Mouse (Mus musculus) G1E-ER4 (cell line): ENCODE data around the gene Ttll5. TPM values are rescaled to one million over a fixed set of nuclear protein-coding genes. Genes with fewer than 3 reads are reported as not detected.

ENCODE experiments used
- GATA1 ChIP-seq: IDR thresholded peaks from one replicate; pipeline ENCODE4 v1.8.0; 2012; ENCODE audit warnings: low read length, inconsistent platforms
- polyA plus RNA-seq: library from polyadenylated mRNA; stranded (reverse); fragments of >175 nt; gene quantifications from 2 replicates; pipeline ENCODE4 v1.2.3, GENCODE M21; 2012

The Ttll5 gene
- polyA plus RNA-seq, 1 experiment, result 11.0 TPM

DNA sequence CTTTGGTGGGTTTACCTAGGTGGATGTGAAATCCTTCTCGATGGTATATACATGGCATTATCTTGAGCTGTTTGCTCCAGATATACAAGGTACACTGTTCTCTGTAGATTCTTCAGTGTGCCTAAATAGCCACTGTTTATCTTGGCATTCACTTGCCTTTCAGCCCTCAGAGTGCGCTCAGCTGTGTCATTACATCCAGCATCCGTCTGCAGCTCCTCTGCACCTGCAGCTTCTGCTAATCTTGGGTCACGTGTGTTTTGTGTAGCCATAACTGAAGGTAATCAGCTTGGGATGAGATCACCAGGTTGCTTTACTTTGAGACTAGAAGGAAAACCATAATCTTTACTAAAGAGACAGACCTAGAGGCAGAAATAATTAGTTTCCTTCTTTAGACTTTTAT lies 42.2 kb downstream of the Ttll5 start:
- TF ChIP-seq GATA1, result no peak

DNA sequence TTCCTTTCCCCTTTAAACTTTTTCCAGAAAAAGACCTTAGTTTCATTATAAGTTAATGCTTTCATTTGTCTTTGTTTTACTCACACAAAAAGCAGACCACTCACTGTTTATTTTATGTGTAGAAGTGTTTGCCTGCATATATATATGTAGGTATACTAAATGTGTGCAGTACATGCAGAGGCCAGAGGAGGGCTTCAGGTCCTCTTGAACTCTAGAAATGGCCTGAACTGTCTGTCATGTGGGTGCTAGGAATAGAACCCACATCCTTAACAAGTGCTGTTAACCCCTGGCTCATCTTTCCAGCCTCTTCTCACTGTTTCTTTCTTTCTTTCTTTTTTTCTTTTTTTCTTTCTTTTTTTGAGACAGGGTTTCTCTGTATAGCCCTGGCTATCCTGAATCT lies 42.7 kb downstream of the Ttll5 start:
- TF ChIP-seq GATA1, result no peak

DNA sequence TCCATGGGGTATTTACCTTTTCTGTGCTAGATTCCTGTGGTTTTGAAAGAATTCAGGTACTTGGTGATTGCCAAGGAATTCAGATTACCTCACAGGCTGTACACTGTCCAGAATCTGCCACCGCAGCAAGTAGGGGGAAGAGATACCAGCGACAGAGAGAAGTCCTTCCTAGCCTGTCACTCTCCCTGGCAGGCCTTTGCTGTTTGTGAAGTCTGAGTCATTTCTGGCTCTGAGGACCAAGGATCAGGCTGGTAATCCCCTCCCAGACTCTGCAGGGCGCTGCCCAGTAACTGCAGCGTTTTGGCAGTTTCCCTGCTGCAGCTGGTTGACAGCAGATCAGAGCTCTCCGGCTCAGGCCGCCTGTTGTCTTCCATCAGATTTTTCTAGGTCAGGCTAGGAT lies 45.0 kb downstream of the Ttll5 start:
- no peak for TF ChIP-seq GATA1

DNA sequence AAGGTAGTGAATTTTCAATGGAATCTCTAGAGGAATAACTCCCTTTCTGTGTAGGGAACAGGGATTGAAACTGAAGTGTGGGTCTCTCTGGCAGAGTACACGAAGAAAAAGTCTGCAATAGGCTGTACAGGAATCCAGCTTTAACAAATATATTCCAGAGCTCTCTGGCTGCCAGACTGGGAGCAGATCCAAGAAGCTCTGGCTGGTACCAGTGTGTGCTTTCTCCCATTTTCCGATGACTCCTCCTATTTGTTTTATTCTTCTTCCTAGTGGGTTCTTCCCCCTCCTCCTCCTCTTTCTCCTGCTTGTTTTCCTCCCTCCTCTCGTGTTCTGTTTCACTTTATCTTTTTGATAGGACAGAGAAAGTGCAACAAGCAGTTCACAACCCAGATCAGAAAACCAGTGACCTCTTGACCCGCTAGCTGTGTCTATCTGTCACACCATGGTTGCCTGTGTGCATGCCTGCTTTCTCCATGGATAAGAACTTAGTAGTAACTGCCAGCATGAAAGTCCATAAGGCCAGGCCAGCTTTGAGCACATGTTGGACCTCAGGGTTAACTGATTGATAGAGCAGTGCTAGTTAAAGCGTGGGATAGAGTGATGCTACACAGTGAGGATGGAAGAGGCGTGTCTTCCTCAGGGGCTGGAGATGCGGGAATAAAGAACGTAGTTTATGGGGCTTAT lies 55.3 kb downstream of the Ttll5 start:
- no peak for TF ChIP-seq GATA1

DNA sequence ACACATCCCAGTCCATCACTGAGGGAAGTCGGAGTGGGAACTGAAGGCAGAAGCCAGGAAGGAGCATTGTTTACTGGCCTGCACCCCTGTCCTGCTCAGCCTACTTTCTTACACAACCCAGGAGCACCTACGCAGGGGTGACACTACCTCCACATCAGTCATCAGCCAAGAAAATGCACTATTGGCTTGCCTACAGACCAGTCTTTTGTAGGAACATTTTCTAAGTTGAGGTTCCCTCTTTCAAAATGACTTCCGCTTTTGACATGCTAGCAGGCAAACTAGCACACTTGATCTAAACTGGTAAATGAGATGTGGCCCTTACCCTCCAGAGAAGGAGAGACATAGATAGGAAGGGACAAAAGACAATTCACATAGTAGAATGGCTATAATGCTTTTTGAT lies 60.6 kb downstream of the Ttll5 start:
- no peak for TF ChIP-seq GATA1

DNA sequence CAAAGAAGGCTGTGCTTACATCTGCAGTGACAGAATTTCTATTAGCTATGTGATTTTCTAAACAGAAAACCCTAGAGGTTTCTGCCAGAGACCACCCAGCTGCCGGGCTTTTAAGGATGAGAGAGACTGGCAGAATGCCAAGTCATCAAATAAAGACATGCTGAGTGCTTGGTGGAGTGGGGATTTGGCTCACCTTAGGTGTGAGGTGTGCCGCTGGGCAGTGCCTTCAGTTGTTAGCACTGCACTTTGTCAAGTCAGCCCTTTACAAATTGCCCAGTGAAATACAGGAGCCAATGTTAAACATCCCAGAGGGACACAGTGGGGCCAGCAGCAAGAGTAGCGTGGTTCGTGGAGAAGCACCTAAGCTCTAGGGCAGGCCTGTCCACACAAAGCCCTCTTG lies 65.6 kb downstream of the Ttll5 start:
- TF ChIP-seq GATA1, result no peak

DNA sequence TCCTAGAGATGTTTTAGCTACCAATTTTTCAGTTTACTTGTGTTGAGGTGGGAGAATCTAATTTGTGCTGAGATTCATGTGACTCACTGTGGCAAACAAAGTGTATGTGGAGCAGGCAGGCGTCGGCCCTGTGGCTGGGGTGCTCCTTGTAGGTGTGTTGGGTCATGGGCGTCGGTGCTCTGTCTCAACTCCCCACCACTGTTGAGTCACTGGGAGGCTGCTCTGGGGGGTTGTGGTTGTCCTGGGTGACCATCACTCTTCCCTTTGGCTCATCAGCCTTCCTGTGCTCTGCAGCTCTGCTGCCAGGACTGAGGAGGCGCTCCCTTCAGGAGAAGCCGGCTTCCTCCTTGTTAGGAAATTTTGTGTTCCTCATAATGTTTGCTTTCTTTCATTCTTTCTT lies 79.5 kb downstream of the Ttll5 start:
- no peak for TF ChIP-seq GATA1

DNA sequence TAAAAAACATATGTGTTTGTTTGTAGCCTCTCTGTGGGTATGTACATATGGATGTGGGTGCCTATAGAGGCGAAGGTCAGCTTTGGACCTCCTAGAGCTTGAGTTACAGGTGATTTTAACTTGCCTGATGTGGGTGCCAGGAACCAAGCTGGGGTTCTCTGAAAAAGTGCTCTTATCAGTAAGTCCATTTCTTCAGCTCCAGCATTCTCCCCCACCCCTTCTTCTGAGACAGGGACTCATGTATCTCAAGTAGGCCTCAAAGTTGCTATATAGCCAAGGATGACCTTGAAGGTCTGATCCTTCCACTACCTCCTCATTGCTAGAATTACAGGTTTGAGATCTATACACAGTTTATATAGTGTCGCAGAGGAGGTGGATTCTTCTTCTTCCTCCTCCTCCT lies 81.2 kb downstream of the Ttll5 start:
- no peak for TF ChIP-seq GATA1

DNA sequence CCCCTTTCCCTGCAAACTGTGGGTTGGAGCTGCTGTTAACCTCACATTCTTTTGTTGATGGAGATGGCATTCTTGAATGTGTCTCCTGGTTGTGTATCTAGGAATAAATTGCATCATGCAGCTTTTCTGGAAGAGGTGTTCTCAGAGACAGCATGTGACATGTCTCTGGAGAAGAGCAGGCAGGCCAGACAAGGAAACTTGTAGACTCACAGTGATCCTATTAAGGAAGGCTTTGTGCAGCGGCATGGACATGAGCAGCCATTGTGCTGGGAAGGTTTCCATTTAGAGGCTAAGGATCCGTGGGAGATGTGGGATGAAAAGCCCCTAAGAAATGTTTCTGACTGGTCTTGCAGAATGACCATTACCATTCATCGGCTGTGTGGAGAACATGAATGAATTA lies 83.4 kb downstream of the Ttll5 start:
- TF ChIP-seq GATA1, result no peak

DNA sequence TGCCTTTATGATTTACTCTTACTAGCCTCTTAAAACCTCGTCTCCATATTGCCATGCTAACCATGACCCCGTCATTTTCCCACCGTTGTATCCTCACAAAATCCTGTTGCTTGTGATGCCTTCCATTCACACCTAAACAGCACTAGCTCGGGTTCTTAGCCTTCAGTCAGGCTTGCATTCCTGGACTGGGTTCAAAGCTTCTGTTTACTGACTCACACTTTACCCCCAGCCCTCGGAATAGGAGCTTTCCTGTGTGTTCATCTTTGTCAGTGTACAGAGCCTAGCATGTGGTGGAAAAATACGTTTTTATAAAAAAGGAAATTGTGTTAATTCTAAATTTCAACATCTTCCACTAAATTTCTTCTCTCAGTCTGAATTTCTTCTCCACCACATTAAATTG lies 86.4 kb downstream of the Ttll5 start:
- no peak for TF ChIP-seq GATA1

DNA sequence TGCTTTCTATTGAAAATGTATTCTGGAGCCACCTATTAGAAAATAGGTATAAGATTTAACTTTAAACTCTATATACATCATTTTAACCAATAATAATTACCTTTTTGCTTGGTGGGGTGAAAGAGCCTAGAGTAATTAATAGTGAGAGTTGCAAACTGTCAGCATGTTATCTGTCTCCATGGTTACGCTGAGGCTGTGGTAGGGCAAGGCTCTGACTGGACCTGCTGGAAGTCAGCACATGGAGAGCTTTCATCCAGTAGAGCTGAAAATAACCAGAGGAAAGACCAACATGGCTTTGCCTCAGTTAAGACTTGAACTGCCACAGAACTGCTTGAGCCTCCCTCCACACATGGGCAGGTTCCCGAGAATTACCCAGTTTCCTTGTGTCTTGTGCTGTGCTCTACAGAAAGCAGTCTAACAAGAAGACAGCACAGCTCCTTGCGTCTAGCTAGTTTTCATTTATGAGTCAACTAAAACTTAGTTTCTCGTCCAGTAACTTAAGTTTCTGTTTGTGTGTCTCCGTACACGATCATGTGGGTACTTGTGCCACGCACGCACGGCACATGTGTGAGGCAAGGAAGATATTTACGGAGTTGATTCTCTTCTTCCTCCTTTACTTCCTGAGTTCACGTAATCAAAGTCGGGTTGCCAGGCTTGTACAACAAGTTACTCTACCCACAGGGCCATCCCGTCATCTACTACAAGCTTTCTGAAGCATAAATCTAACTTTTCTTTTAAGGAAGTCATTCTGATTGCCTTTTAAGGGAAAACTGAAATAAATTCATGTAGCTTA lies 88.4 kb downstream of the Ttll5 start:
- TF ChIP-seq GATA1, result no peak

DNA sequence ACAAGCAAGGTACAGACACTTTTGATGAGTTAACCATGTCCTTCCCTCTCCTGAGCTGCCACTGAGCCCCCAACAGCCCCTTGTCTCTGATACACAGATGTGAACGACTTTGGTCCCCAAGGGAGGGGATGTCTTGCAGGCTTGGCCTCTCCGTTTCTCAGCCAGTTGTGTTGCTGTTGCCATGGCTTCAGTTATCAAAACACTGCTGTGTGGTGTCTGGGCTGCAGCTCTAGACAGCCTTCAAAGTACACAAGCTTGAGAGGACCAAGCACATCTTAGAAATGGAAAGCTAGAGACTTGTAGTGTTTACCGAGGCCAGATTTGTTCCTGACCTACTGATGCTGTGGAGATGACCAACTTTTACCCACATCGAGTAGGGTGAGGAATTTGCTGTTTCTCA lies 102.4 kb downstream of the Ttll5 start:
- TF ChIP-seq GATA1, result no peak

DNA sequence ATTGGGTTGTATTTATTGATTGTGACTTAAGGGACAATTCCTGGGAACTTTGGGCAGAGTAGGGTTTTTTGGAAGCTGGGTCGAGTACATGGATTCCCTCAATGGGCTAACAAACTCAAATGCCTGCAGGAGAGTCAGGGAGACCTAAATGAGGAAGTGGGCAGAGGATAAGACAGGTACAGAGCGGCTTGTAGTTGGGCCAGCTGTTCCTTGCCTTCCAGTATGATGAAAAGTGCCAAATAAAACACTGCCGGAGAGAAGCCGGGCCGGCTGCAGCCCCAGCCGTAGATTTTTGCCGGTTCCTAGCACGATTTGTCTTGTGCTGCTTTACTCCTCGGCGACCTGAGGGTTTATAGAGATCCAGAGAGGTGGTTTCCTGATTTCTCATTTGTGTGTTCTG lies 104.1 kb downstream of the Ttll5 start:
- TF ChIP-seq GATA1, result no peak

DNA sequence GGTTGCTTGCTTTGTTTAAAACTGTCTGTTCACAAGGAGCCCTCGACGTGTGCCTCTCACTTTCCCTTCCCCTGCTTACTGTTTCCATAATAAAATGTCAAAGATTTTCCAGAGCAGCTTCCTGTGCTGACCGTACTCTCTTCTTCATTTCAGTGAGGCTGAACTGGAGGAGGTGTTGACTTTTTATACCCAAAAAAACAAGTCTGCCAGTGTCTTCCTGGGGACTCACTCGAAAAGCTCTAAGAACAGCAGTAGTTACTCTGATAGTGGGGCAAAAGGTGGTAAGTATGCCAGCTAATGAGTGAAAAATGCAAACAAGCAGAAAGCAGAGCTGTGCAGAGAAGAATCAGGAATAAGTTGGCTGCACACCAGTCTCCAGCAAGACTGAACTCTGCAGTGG lies 105.3 kb downstream of the Ttll5 start:
- TF ChIP-seq GATA1, result no peak

DNA sequence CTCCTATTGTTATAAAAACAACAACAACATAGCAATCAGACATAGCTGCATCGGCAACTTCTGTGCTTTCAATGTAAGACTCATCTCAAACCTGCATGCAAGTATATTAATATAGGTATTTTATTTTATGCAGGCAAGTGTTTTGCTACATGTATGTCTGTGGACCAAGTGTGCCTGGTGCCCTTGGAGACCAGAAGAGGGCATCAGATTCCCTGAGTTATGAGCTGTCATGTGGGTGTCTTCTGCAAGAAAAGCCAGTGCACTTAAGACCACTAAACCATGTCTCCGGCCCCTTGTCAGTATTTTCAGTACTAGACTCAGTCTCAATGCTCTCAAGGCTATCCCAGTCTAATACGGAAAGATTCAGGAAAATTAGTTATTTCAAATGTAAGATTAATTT lies 106.3 kb downstream of the Ttll5 start:
- no peak for TF ChIP-seq GATA1

DNA sequence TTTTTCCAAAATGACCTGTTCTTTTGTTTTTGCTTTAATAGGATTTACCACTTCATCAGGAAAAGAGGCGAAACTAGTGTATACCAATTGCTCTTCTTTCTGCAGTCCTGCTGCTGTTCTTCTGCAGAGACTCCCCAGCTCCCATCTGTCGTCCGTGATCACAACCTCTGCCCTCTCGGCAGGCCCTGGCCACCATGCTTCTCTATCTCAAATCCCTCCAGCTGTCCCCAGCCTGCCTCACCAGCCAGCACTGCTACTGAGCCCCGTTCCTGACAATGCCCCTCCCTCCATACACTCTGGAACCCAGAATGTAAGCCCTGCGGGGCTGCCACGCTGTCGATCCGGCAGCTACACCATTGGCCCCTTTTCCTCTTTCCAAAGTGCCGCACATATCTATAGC lies 108.8 kb downstream of the Ttll5 start:
- TF ChIP-seq GATA1, result no peak

DNA sequence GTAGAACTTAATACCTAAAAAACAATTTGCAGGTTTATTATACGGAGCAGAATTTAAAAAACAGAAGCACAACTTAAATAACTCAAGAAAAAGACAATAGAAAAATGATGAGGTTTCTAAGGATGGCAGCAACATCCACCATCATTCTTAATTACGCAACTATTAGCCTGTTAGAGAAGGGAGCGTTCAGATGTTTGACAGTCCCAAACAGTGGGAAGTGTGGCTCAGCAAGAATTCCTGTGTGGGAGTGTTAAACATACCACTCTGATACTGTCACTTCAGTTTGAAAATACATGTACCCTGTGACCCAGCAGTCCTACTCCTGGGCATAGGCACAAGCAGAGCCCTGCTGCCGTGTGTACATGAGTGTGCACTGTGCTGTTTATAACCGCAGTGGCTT lies 112.9 kb downstream of the Ttll5 start:
- TF ChIP-seq GATA1, result no peak
